35 mouse cellular contexts compared by ENCODE assay signal in genomic region chr11:84172539-84173435, GRCm38 (mm10). TPM values are rescaled to one million over a fixed set of nuclear protein-coding genes. Genes with fewer than 3 reads are reported as not detected.
DNase-seq lines count a peak whose midpoint lies in the region; ATAC-seq lines count a peak whose summit lies in the region.
"Had no signal": no experiment of that assay in that cellular context is flagged by ENCODE, and none has a peak within 500 bp of the region (broad histone marks: within the 10 kb centered on the region; RNA-seq: fewer than 3 reads in every experiment).

No protein-coding gene starts in this region.

- H3K4me3 ChIP-seq in liver, embryonic 12.5 days, result no peak overlapping the region
- no peak overlapping the region for H3K4me3 ChIP-seq in intestine, embryonic 16.5 days (ENCODE audit: low read length)
- H3K4me3 ChIP-seq: embryonic facial prominence, embryonic 10.5 days; embryonic facial prominence, embryonic 15.5 days; forebrain, embryonic 13.5 days; hindbrain, embryonic 12.5 days; midbrain, embryonic 10.5 days had no signal

- H3K27ac ChIP-seq in liver, embryonic 12.5 days, result no peak overlapping the region
- peak overlapping the region; percentile 23 for H3K27ac ChIP-seq in intestine, embryonic 16.5 days (ENCODE audit: low read length)
- H3K27ac ChIP-seq: embryonic facial prominence, embryonic 10.5 days; embryonic facial prominence, embryonic 15.5 days; forebrain, embryonic 13.5 days; hindbrain, embryonic 12.5 days; hindbrain, postnatal 0 days; midbrain, embryonic 10.5 days had no signal

- no peaks in the 10 kb centered on the region for H3K27me3 ChIP-seq in liver, embryonic 12.5 days (replicated peaks)
- H3K27me3 ChIP-seq in intestine, embryonic 16.5 days (replicated peaks; ENCODE audit: control insufficient read depth, insufficient read depth, low read length), result no peaks in the 10 kb centered on the region
- H3K27me3 ChIP-seq: embryonic facial prominence, embryonic 15.5 days; hindbrain, embryonic 12.5 days; Patski had no signal

- H3K9me3 ChIP-seq in liver, embryonic 12.5 days (replicated peaks), result no peaks in the 10 kb centered on the region
- no peaks in the 10 kb centered on the region for H3K9me3 ChIP-seq in intestine, embryonic 16.5 days (ENCODE audit: control insufficient read depth, low read length)
- H3K9me3 ChIP-seq: embryonic facial prominence, embryonic 10.5 days; embryonic facial prominence, embryonic 15.5 days; forebrain, embryonic 13.5 days; G1E; hindbrain, embryonic 12.5 days; midbrain, embryonic 10.5 days had no signal

- no peak overlapping the region for H3K4me2 ChIP-seq in liver, embryonic 12.5 days
- no peak overlapping the region for H3K4me2 ChIP-seq in intestine, embryonic 16.5 days (ENCODE audit: low read depth, low read length)
- H3K4me2 ChIP-seq: embryonic facial prominence, embryonic 15.5 days; forebrain, embryonic 13.5 days; hindbrain, embryonic 12.5 days had no signal

- H3K36me3 ChIP-seq in liver, embryonic 12.5 days, result no peaks in the 10 kb centered on the region
- H3K36me3 ChIP-seq in intestine, embryonic 16.5 days (ENCODE audit: control insufficient read depth, insufficient read depth, low read length), result no peaks in the 10 kb centered on the region
- H3K36me3 ChIP-seq: embryonic facial prominence, embryonic 10.5 days; embryonic facial prominence, embryonic 15.5 days; G1E; hindbrain, embryonic 12.5 days; midbrain, embryonic 10.5 days had no signal

- H3K4me1 ChIP-seq in liver, embryonic 12.5 days, result peaks cover 23% of the 10 kb centered on the region
- H3K4me1 ChIP-seq in intestine, embryonic 16.5 days (ENCODE audit: control insufficient read depth, insufficient read depth, low read length), result peaks cover 8% of the 10 kb centered on the region
- H3K4me1 ChIP-seq: embryonic facial prominence, embryonic 15.5 days; hindbrain, embryonic 12.5 days had no signal

- H3K9ac ChIP-seq in liver, embryonic 12.5 days, result no peak overlapping the region
- peak overlapping the region; percentile 29 for H3K9ac ChIP-seq in intestine, embryonic 16.5 days (ENCODE audit: low read depth, low read length)
- H3K9ac ChIP-seq: embryonic facial prominence, embryonic 15.5 days; forebrain, embryonic 13.5 days; hindbrain, embryonic 12.5 days had no signal

- peak; percentile 37; the same call in 1 of the 2 replicates for ATAC-seq in liver, embryonic 12.5 days
- peak; percentile 61 for ATAC-seq in intestine, embryonic 16.5 days
- ATAC-seq: forebrain, embryonic 13.5 days; hindbrain, postnatal 0 days; midbrain, embryonic 16.5 days; Patski had no signal

- WGBS in liver, embryonic 12.5 days (ENCODE audit: insufficient replicate concordance), result 66% methylated on average over 11 of the region's 11 CpGs
- 55% methylated on average over 11 of the region's 11 CpGs for WGBS in intestine, embryonic 16.5 days

- DNase-seq in adrenal gland, adult 8-10 months, result peak; percentile 18
- DNase-seq in adrenal gland, postnatal 4 days (ENCODE audit: low spot score in 2 of 2), result no peak
- DNase-seq in liver, result no peak
- no peak for DNase-seq in spleen, adult 18-20 months
- no peak for DNase-seq in yolk sac, embryonic 10.5 days (ENCODE audit: low spot score)
- DNase-seq: cerebellum, adult 8-10 months; cerebellum, postnatal 25 days; gastrocnemius, postnatal 14 days; heart, postnatal 36 days; kidney, adult 18-20 months; kidney, postnatal 4 days; layer of hippocampus, postnatal 36 days; left cerebral cortex, postnatal 4 days; lung, adult 2 months; lung, postnatal 14 days; right cerebral cortex, postnatal 4 days; thymus, adult 2 months; thymus, postnatal 36 days had no signal

RNA-seq across cellular contexts. Expression of gene Gm11437, which starts 5.5 kb away (rescaled TPM):
- under 1 TPM in 1 of 4 experiments, not detected in 3; 0.38 TPM for total RNA-seq in adrenal gland, adult 8-10 months (2022)
- not detected for total RNA-seq in adrenal gland, postnatal 4 days (2021)
- not detected in 2 replicates for polyA plus RNA-seq in liver, embryonic 12.5 days (2016; fragmentation: Nextera tagmentation; extraction: Ambion mirVana)
- 0.17 TPM in 1 of 2 replicates, not detected in the other for polyA plus RNA-seq in intestine, embryonic 16.5 days (2015; fragmentation: Nextera tagmentation; extraction: Ambion mirVana)
- total RNA-seq: G1E; gastrocnemius, postnatal 14 days; granulocyte monocyte progenitor cell, adult 5-6 weeks; heart, postnatal 36 days; hindbrain, postnatal 0 days; layer of hippocampus, postnatal 36 days; left cerebral cortex, postnatal 4 days; megakaryocyte progenitor cell, adult 5-6 weeks had no signal
- polyA plus RNA-seq: embryonic facial prominence, embryonic 10.5 days; embryonic facial prominence, embryonic 15.5 days; forebrain, embryonic 13.5 days; G1E; heart, embryonic 16.5 days; hindbrain, embryonic 12.5 days; hindbrain, postnatal 0 days; kidney, embryonic 16.5 days; limb, embryonic 14.5 days; lung, adult 2 months; midbrain, embryonic 10.5 days; neural tube, embryonic 11.5 days; Patski; thymus, adult 2 months had no signal

RNA-seq across cellular contexts. Expression of gene Acaca, which starts 43.3 kb away (rescaled TPM):
- total RNA-seq in adrenal gland, adult 8-10 months (2022), result 100 to 1,000 TPM in 3 of 4 experiments, 10 to 100 TPM in 1; 81.4 to 339 (median 190) TPM
- total RNA-seq in adrenal gland, postnatal 4 days (2021), result 10 to 100 TPM; 59.1 to 63.5 TPM
- 11.8 and 12.6 TPM in 2 replicates for polyA plus RNA-seq in liver, embryonic 12.5 days (2016; fragmentation: Nextera tagmentation; extraction: Ambion mirVana)
- 8.3 and 8.5 TPM in 2 replicates for polyA plus RNA-seq in intestine, embryonic 16.5 days (2015; fragmentation: Nextera tagmentation; extraction: Ambion mirVana)

RNA-seq across cellular contexts. Expression of gene Tada2a, which starts 43.4 kb away (rescaled TPM):
- total RNA-seq in adrenal gland, adult 8-10 months (2022), result 10 to 100 TPM; 13.6 to 33.0 (median 22.9) TPM
- total RNA-seq in adrenal gland, postnatal 4 days (2021), result 10 to 100 TPM; 24.3 to 26.1 TPM
- 16.2 and 16.7 TPM in 2 replicates for polyA plus RNA-seq in liver, embryonic 12.5 days (2016; fragmentation: Nextera tagmentation; extraction: Ambion mirVana)
- 20.9 and 23.2 TPM in 2 replicates for polyA plus RNA-seq in intestine, embryonic 16.5 days (2015; fragmentation: Nextera tagmentation; extraction: Ambion mirVana)
